Mouse (Mus musculus) natural killer cell, adult 2 months (primary cell): Measurements from ENCODE around the gene Kras.

Source experiments
- DNase-seq, 2 experiments: peaks; one replicate each; pipeline ENCODE4 v3.0.0; 2022; ENCODE audit warnings: low spot score in 2 of 2

Gene Kras

GRCm38 (mm10) chr6:145193038-145193437, 57.0 kb downstream of the Kras start:
- no peak for DNase-seq

GRCm38 (mm10) chr6:145187093-145188088, 62.6 kb downstream of the Kras start:
- peak; percentile 71 to 79 for DNase-seq

GRCm38 (mm10) chr6:145186096-145186495, 63.9 kb downstream of the Kras start:
- no peak for DNase-seq

- DNase-seq, result no peak
These were observed 68.0 kb downstream of the Kras start for GRCm38 (mm10) chr6:145182044-145182443.

GRCm38 (mm10) chr6:145179665-145180064, 70.4 kb downstream of the Kras start:
- peak; percentile 29 to 65 for DNase-seq

- no peak for DNase-seq
These were observed 73.6 kb downstream of the Kras start for GRCm38 (mm10) chr6:145176474-145176873.

GRCm38 (mm10) chr6:145175571-145175981, 74.5 kb downstream of the Kras start:
- no peak for DNase-seq

- no peak for DNase-seq
These were observed 76.3 kb downstream of the Kras start for GRCm38 (mm10) chr6:145173781-145174191.

- no peak for DNase-seq
These were observed 78.0 kb downstream of the Kras start for GRCm38 (mm10) chr6:145171892-145172606.
